Mouse (Mus musculus) thymus, adult 2 months (tissue): ENCODE results near the gene Dmxl2. TPM values are rescaled to one million over a fixed set of nuclear protein-coding genes. Genes with fewer than 3 reads are reported as not detected.

Experiments used
- DNase-seq: peaks from one replicate; pipeline ENCODE4 v3.0.0; 2021
- H3K27ac ChIP-seq: fragments of 200-500 bp; 2 replicates; pipeline ENCODE4 v1.5.1; 2012; ENCODE audit warnings: low read length, control low read depth; ENCODE audit not compliant: control insufficient read depth, insufficient read depth
- H3K27me3 ChIP-seq: fragments of 200-500 bp; 2 replicates; pipeline ENCODE4 v1.6.1; 2012; ENCODE audit warnings: mild to moderate bottlenecking, low read length, moderate library complexity, mixed read lengths; ENCODE audit not compliant: control insufficient read depth, insufficient read depth
- H3K36me3 ChIP-seq: fragments of 200-500 bp; 2 replicates; pipeline ENCODE4 v1.6.1; 2012; ENCODE audit warnings: mild to moderate bottlenecking, low read length, moderate library complexity; ENCODE audit not compliant: control insufficient read depth, insufficient read depth
- H3K4me1 ChIP-seq: fragments of 200-500 bp; replicated peaks from 2 replicates; pipeline ENCODE4 v1.6.1; 2012; ENCODE audit warnings: low read length; ENCODE audit not compliant: control insufficient read depth, insufficient read depth
- H3K4me3 ChIP-seq: fragments of 200-500 bp; 2 replicates; pipeline ENCODE4 v1.5.1; 2012; ENCODE audit warnings: mild to moderate bottlenecking, low read length, control low read depth, moderate library complexity; ENCODE audit not compliant: control insufficient read depth, insufficient read depth
- CTCF ChIP-seq: fragments of 200-500 bp; IDR thresholded peaks from 2 replicates; pipeline ENCODE4 v1.5.1; 2012; ENCODE audit warnings: mild to moderate bottlenecking, control low read depth, low read length, moderate library complexity, borderline replicate concordance; ENCODE audit not compliant: control insufficient read depth, poor library complexity, insufficient read depth; ENCODE audit errors: extremely low read depth
- POLR2A ChIP-seq: fragments of 200-500 bp; IDR thresholded peaks from 2 replicates; pipeline ENCODE4 v1.6.1; 2012; ENCODE audit warnings: mild to moderate bottlenecking, low read length, control low read depth, moderate library complexity; ENCODE audit not compliant: control insufficient read depth, poor library complexity, insufficient read depth; ENCODE audit errors: extremely low read depth
- WGBS: fragments of 180-500 bp; shearing (Covaris S2); methylation state at CpG from one replicate; pipeline ENCODE4 v1.1.7; 2018; 5-methylcytosine and 5-hydroxymethylcytosine counted together
- polyA plus RNA-seq: library from polyadenylated mRNA; depleted of rRNA; stranded (reverse); fragments of >200 nt; gene quantifications from 2 replicates; pipeline ENCODE4 v1.2.3, GENCODE M21; 2012; rRNA removed

Gene Dmxl2
- 0.89 and 1.0 TPM in 2 replicates for polyA plus RNA-seq

- peak within 1 kb of the TSS; percentile 20 for H3K4me3 ChIP-seq
- no peaks in the 10 kb centered on the region for H3K36me3 ChIP-seq
- DNase-seq = peak; percentile 23
- WGBS = 6% methylated on average over 99 of the region's 99 CpGs
- TF ChIP-seq CTCF = no peak
- no peak for TF ChIP-seq POLR2A
- peaks cover 5% of the 10 kb centered on the region for H3K27me3 ChIP-seq
- no peak within 1 kb of the TSS for H3K27ac ChIP-seq
- H3K4me1 ChIP-seq = 0 out of 2 replicates have a peak, but pooled peaks cover 2% of the 10 kb centered on the region
Measured at GRCm38 (mm10) chr9:54501453-54502110, at the start of gene Dmxl2. Gene Dmxl2 (minus strand): TSS chr9:54501626.

GRCm38 (mm10) chr9:54549433-54549832 lies 48.0 kb upstream of the Dmxl2 start:
- H3K36me3 ChIP-seq = no peaks in the 10 kb centered on the region
- DNase-seq = no peak
- H3K4me1 ChIP-seq = no peaks in the 10 kb centered on the region
- no peak for TF ChIP-seq CTCF
- no peak for TF ChIP-seq POLR2A
- no peaks in the 10 kb centered on the region for H3K27me3 ChIP-seq
- H3K4me3 ChIP-seq = no peak overlapping the region
- no peak overlapping the region for H3K27ac ChIP-seq
- WGBS = 93% methylated on average over 6 of the region's 6 CpGs

GRCm38 (mm10) chr9:54547536-54547935 lies 46.1 kb upstream of the Dmxl2 start:
- 8% methylated on average over 5 of the region's 5 CpGs for WGBS
- Histone ChIP-seq H3K4me3 (no peak overlapping the region), H3K27me3 (no peaks in the 10 kb centered on the region), H3K4me1 (no peaks in the 10 kb centered on the region), H3K36me3 (no peaks in the 10 kb centered on the region), H3K27ac (no peak overlapping the region)
- peak; percentile 45 for DNase-seq
- TF ChIP-seq CTCF (peak; percentile 37; the same call in 1 of the 2 replicates), POLR2A (no peak)

GRCm38 (mm10) chr9:54544954-54545315 lies 43.5 kb upstream of the Dmxl2 start:
- Histone ChIP-seq H3K36me3 (no peaks in the 10 kb centered on the region), H3K4me1 (no peaks in the 10 kb centered on the region), H3K27ac (no peak overlapping the region), H3K4me3 (no peak overlapping the region), H3K27me3 (no peaks in the 10 kb centered on the region)
- TF ChIP-seq POLR2A (no peak), CTCF (no peak)
- 95% methylated on average over 4 of the region's 4 CpGs for WGBS
- no peak for DNase-seq

GRCm38 (mm10) chr9:54544212-54544953 lies 43.0 kb upstream of the Dmxl2 start:
- WGBS = 92% methylated on average over 9 of the region's 9 CpGs
- Histone ChIP-seq H3K4me3 (no peak overlapping the region), H3K27ac (no peak overlapping the region), H3K36me3 (no peaks in the 10 kb centered on the region), H3K27me3 (no peaks in the 10 kb centered on the region), H3K4me1 (no peaks in the 10 kb centered on the region)
- TF ChIP-seq POLR2A = no peak
- TF ChIP-seq CTCF = no peak
- no peak for DNase-seq

- DNase-seq = no peak
- H3K27me3 ChIP-seq = no peaks in the 10 kb centered on the region
- WGBS = 86% methylated on average over 5 of the region's 5 CpGs
- no peak overlapping the region for H3K4me3 ChIP-seq
- no peak overlapping the region for H3K27ac ChIP-seq
- H3K4me1 ChIP-seq = no peaks in the 10 kb centered on the region
- no peaks in the 10 kb centered on the region for H3K36me3 ChIP-seq
- TF ChIP-seq POLR2A (no peak), CTCF (no peak)
Measured at GRCm38 (mm10) chr9:54540801-54541200, 39.4 kb upstream of the Dmxl2 start.
